Mouse (Mus musculus) induced T-regulatory cell, adult 2 months (primary cell): ENCODE measurements around the gene Plod2.

Source experiments
- DNase-seq: peaks from one replicate; pipeline ENCODE4 v3.0.0-alpha.2; 2012; ENCODE audit warnings: low read depth

The Plod2 gene

GRCm38 (mm10) chr9:92541977-92542561 lies at the start of gene Plod2:
Gene Plod2 (plus strand): TSS chr9:92542223.
- DNase-seq = peak; percentile 52

- DNase-seq = peak; percentile 67
Observed at GRCm38 (mm10) chr9:92499710-92500410, 42.2 kb upstream of the Plod2 start.

GRCm38 (mm10) chr9:92504256-92504655 lies 37.8 kb upstream of the Plod2 start:
- no peak for DNase-seq

GRCm38 (mm10) chr9:92504889-92505288 lies 37.1 kb upstream of the Plod2 start:
- DNase-seq = no peak

- no peak for DNase-seq
Observed at GRCm38 (mm10) chr9:92511696-92512095, 30.3 kb upstream of the Plod2 start.

- DNase-seq = no peak
Observed at GRCm38 (mm10) chr9:92517036-92517435, 25.0 kb upstream of the Plod2 start.

GRCm38 (mm10) chr9:92520751-92521150 lies 21.3 kb upstream of the Plod2 start:
- no peak for DNase-seq

GRCm38 (mm10) chr9:92524506-92524905 lies 17.5 kb upstream of the Plod2 start:
- no peak for DNase-seq

- DNase-seq = no peak
Observed at GRCm38 (mm10) chr9:92530055-92530454, 12.0 kb upstream of the Plod2 start.

- no peak for DNase-seq
Observed at GRCm38 (mm10) chr9:92537735-92538134, 4.3 kb upstream of the Plod2 start.

GRCm38 (mm10) chr9:92538216-92538615 lies 3.8 kb upstream of the Plod2 start:
- DNase-seq = no peak

GRCm38 (mm10) chr9:92542591-92543416 lies 781 bp downstream of the Plod2 start:
- peak; percentile 32 for DNase-seq

GRCm38 (mm10) chr9:92544146-92544545 lies 2.1 kb downstream of the Plod2 start:
- DNase-seq = no peak

- no peak for DNase-seq
Observed at GRCm38 (mm10) chr9:92545021-92545420, 3.0 kb downstream of the Plod2 start.

GRCm38 (mm10) chr9:92546446-92546845 lies 4.4 kb downstream of the Plod2 start:
- no peak for DNase-seq

- DNase-seq = no peak
Observed at GRCm38 (mm10) chr9:92547106-92547505, 5.1 kb downstream of the Plod2 start.

- no peak for DNase-seq
Observed at GRCm38 (mm10) chr9:92547821-92548220, 5.8 kb downstream of the Plod2 start.

- DNase-seq = no peak
Observed at GRCm38 (mm10) chr9:92548603-92549002, 6.6 kb downstream of the Plod2 start.

- DNase-seq = no peak
Observed at GRCm38 (mm10) chr9:92549811-92550490, 7.9 kb downstream of the Plod2 start.

- DNase-seq = no peak
Observed at GRCm38 (mm10) chr9:92550981-92551380, 9.0 kb downstream of the Plod2 start.

GRCm38 (mm10) chr9:92551666-92552065 lies 9.6 kb downstream of the Plod2 start:
- no peak for DNase-seq

- no peak for DNase-seq
Observed at GRCm38 (mm10) chr9:92552691-92553090, 10.7 kb downstream of the Plod2 start.
